Mouse (Mus musculus): ENCODE measurements at regions not wholly inside any gene's neighbourhood (a gene's known extent, or its start where the extent isn't known, plus 50 kb on each side); places are given as distances from the start of the nearest gene placed in this dataset.

DNA sequence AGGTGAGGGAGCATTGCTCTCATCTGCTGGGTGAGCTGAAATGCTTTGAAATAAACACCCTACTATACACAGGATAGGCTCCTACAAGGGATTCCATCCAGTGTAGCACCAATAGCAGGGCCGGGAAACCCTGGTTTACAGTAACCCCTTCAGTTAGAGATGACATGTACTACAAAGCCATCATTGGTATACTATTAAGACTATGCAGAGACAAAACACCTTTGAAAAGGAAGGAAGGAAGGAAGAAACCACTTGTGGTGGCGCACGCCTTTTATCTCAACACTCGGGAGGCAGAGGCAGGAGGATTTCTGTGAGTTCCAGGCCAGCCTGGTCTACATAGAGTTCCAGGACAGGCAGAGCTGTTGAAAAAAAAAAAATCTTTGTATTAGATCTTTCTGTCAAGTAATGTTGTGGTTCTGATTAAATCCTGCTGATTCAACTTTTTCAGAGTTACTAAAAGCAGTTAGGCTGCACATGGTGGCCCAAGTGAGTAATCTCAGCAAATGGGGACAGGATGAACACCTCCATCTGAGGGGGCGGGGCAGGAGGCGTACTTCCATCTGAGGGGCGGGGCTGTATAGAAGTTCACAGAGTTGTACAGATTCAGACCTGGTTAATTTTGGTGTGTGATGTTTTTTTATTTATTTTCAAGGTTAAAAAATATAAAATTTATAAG is 53.2 kb upstream of the Cpsf6 start:
- WGBS, result 92% methylated on average over 7 of the region's 7 CpGs
- H3K27me3 ChIP-seq (ENCODE audit: control insufficient read depth, insufficient read depth, low read length), result peaks cover 5% of the 10 kb centered on the region
- H3K4me1 ChIP-seq (ENCODE audit: control insufficient read depth, insufficient read depth, low read length), result no peaks in the 10 kb centered on the region; the same call in 1 of the 2 replicates
- H3K4me3 ChIP-seq (ENCODE audit: low read depth, low read length), result no peak overlapping the region
- no peaks in the 10 kb centered on the region for H3K36me3 ChIP-seq (ENCODE audit: control insufficient read depth, insufficient read depth, low read length)
- H3K4me2 ChIP-seq, result no peak overlapping the region
- DNase-seq (ENCODE audit: low spot score, missing footprints) (no peak), ATAC-seq (ENCODE audit: low FRiP score) (no peak)
- H3K9me3 ChIP-seq (ENCODE audit: control insufficient read depth, low read length), result no peaks in the 10 kb centered on the region
- no peak overlapping the region for H3K27ac ChIP-seq (ENCODE audit: low read depth, low read length)
- no peak overlapping the region for H3K9ac ChIP-seq (ENCODE audit: low read length)

DNA sequence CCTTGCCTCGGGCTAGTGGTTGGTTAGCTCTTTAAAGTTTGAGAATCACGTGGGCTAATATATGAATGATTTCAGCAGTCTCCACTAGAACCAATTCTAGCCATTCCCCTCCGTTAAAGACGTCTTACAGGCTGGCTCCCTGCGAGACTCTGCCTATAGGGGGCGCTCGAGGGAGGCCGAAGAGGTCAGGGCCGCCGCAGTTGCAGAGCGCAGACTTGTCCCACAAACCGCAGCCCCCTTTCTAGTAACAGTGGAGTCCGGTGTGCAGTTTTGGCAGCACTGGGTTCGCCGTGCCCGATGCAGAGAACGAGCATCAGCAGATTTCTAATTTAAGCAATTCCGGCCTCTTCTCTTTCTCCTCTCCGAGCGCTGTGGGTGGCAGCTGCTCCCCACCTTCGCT is 52.6 kb upstream of the Cpsf6 start:
- WGBS, result 17% methylated on average over 21 of the region's 21 CpGs
- no peak overlapping the region for H3K27ac ChIP-seq (ENCODE audit: low read depth, low read length)
- no peaks in the 10 kb centered on the region; the same call in 1 of the 2 replicates for H3K4me1 ChIP-seq (ENCODE audit: control insufficient read depth, insufficient read depth, low read length)
- no peaks in the 10 kb centered on the region for H3K36me3 ChIP-seq (ENCODE audit: control insufficient read depth, insufficient read depth, low read length)
- peaks cover 5% of the 10 kb centered on the region for H3K27me3 ChIP-seq (ENCODE audit: control insufficient read depth, insufficient read depth, low read length)
- DNase-seq (ENCODE audit: low spot score, missing footprints) (peak; percentile 97), ATAC-seq (ENCODE audit: low FRiP score) (peak; percentile 59)
- no peak overlapping the region for H3K4me3 ChIP-seq (ENCODE audit: low read depth, low read length)
- no peak overlapping the region for H3K9ac ChIP-seq (ENCODE audit: low read length)
- H3K4me2 ChIP-seq, result peak overlapping the region; percentile 8
- no peaks in the 10 kb centered on the region for H3K9me3 ChIP-seq (ENCODE audit: control insufficient read depth, low read length)

DNA sequence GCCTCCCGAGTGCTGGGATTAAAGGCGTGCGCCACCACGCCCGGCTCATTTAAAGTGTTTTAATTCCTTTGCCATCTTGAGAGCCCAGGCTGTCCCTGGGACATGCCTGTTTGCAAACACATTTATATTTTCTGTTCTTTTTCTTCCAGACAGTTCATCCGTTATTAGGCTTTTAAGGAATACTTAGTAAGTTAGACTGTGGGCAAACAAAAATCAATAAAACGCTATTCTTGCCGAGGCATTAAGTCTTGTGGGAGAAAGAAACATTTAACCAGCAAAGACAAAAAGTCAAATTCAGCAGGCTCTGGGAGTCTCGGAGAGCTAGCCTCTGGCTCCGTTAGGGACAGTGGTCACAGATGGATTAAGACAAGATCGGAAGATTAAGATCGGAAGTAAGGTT is 52.0 kb upstream of the Cpsf6 start:
- H3K4me2 ChIP-seq, result peak overlapping the region; percentile 8; the same call in 1 of the 2 replicates

DNA sequence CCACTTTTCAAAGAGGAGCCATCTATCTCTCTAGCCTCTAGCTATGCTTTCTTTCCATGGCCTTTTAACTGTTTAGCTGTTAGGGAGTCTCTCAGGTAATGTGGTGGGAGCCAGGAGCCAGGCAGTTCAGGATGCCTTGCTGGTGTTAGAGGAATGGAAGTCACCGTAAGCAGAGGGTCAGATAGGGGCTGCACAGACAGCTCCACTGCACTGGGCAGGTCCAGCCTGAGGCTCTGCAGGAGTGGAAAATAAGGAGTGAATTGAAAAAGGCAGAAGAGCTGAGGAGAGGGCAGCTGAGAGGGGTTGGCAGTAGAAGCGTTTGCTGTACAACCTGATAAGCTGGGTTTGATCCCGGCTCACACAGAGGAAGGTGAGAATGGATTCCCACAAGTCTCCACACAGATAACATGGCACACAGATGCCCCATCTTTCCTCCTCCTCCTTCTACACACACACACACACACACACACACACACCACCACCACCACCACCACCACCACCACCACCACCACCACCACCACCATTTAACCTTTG is 51.3 kb upstream of the Cpsf6 start:
- DNase-seq (ENCODE audit: low spot score, missing footprints) (no peak), ATAC-seq (ENCODE audit: low FRiP score) (no peak)
- Histone ChIP-seq H3K9ac (ENCODE audit: low read length) (no peak overlapping the region), H3K9me3 (ENCODE audit: control insufficient read depth, low read length) (no peaks in the 10 kb centered on the region), H3K4me1 (ENCODE audit: control insufficient read depth, insufficient read depth, low read length) (peaks cover 1% of the 10 kb centered on the region; the same call in 1 of the 2 replicates), H3K36me3 (ENCODE audit: control insufficient read depth, insufficient read depth, low read length) (no peaks in the 10 kb centered on the region), H3K4me2 (no peak overlapping the region), H3K27ac (ENCODE audit: low read depth, low read length) (no peak overlapping the region), H3K27me3 (ENCODE audit: control insufficient read depth, insufficient read depth, low read length) (peaks cover 5% of the 10 kb centered on the region), H3K4me3 (ENCODE audit: low read depth, low read length) (no peak overlapping the region)
- WGBS, result 84% methylated on average over 3 of the region's 3 CpGs

More for the DNA sequence above, 52.0 kb upstream of the Cpsf6 start:
- Histone ChIP-seq H3K27ac (ENCODE audit: low read depth, low read length) (no peak overlapping the region), H3K27me3 (ENCODE audit: control insufficient read depth, insufficient read depth, low read length) (peaks cover 5% of the 10 kb centered on the region), H3K4me3 (ENCODE audit: low read depth, low read length) (no peak overlapping the region), H3K9me3 (ENCODE audit: control insufficient read depth, low read length) (no peaks in the 10 kb centered on the region), H3K36me3 (ENCODE audit: control insufficient read depth, insufficient read depth, low read length) (no peaks in the 10 kb centered on the region), H3K4me1 (ENCODE audit: control insufficient read depth, insufficient read depth, low read length) (no peaks in the 10 kb centered on the region; the same call in 1 of the 2 replicates), H3K9ac (ENCODE audit: low read length) (no peak overlapping the region)
- no peak for DNase-seq (ENCODE audit: low spot score, missing footprints)
- WGBS, result 63% methylated on average over 12 of the region's 12 CpGs
- no peak for ATAC-seq (ENCODE audit: low FRiP score)

DNA sequence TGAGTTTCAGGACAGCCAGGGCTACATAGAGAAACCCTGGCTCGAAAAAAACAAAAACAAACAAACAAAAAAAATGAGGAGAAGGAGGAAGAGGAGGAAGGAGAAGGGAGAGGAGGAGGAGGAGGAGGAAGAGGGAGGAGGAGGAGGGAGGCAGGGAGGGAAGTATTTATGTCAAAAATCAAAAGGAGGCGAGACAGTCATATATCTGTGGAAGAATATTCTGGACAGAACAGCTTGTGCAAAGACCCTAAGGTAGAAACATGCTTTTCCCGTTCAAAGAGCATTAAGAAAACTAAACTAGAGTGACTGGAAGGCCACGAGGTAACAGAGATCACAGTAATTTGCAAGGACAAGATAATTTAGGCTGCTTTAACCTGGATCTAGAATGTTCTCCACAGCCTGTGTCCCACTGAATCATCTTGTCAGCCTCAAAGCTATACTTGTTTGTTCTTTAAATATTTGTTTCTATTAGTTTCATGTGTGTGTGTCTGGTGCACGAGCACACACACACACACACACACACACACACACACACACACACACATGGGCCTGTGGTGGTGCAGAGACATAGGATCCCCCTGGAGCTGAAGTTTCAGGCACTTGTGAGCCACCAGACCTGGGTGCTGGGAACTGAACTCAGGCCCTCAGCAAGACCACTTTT is 50.5 kb upstream of the Cpsf6 start:
- DNase-seq (ENCODE audit: low spot score, missing footprints) (no peak), ATAC-seq (ENCODE audit: low FRiP score) (no peak)
- H3K4me1 ChIP-seq (ENCODE audit: control insufficient read depth, insufficient read depth, low read length), result peaks cover 4% of the 10 kb centered on the region; the same call in 1 of the 2 replicates
- no peak overlapping the region for H3K27ac ChIP-seq (ENCODE audit: low read depth, low read length)
- 85% methylated on average over 5 of the region's 5 CpGs for WGBS
- H3K36me3 ChIP-seq (ENCODE audit: control insufficient read depth, insufficient read depth, low read length), result no peaks in the 10 kb centered on the region
- H3K9me3 ChIP-seq (ENCODE audit: control insufficient read depth, low read length), result no peaks in the 10 kb centered on the region
- H3K27me3 ChIP-seq (ENCODE audit: control insufficient read depth, insufficient read depth, low read length), result peaks cover 5% of the 10 kb centered on the region
- H3K9ac ChIP-seq (ENCODE audit: low read length), result no peak overlapping the region
- no peak overlapping the region for H3K4me2 ChIP-seq
- H3K4me3 ChIP-seq (ENCODE audit: low read depth, low read length), result no peak overlapping the region

DNA sequence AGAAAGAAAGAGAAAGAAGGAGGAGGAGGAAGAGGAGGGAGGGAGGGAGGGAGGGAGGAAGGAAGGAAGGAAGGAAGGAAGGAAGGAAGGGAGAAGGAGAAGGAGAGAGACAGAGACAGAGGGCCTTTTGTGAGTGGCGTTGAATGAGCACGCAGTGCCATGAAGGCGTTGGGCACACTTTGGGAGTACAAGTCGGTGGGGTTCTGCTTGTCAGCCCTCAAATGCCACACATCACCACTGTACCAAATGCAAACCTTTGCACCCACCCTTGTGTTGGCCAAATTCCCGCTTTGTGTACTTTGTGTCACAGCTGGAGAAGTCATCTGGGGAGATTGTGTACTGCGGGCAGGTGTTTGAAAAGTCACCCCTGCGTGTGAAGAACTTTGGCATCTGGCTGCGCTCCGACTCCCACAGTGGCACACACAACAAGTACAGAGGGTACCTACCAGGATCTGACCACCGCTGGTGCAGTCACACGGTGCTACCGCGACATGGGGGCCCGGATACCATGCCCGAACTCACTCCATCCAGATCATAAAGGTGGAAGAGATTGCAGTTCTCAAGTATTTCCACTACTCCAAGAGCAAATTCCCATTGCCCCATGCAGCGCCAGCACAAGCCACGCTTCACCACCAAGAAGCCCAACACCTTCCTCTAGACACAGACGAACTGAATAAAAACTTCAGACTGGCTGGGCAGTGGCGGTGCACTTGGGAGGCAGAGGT is 49.8 kb upstream of the Cpsf6 start:
- H3K4me2 ChIP-seq, result no peak overlapping the region
- ATAC-seq (ENCODE audit: low FRiP score), result no peak
- DNase-seq (ENCODE audit: low spot score, missing footprints), result no peak
- no peaks in the 10 kb centered on the region for H3K9me3 ChIP-seq (ENCODE audit: control insufficient read depth, low read length)
- no peaks in the 10 kb centered on the region for H3K36me3 ChIP-seq (ENCODE audit: control insufficient read depth, insufficient read depth, low read length)
- H3K27me3 ChIP-seq (ENCODE audit: control insufficient read depth, insufficient read depth, low read length), result peaks cover 5% of the 10 kb centered on the region
- no peak overlapping the region for H3K9ac ChIP-seq (ENCODE audit: low read length)
- H3K4me3 ChIP-seq (ENCODE audit: low read depth, low read length), result no peak overlapping the region
- H3K27ac ChIP-seq (ENCODE audit: low read depth, low read length), result no peak overlapping the region
- peaks cover 4% of the 10 kb centered on the region; the same call in 1 of the 2 replicates for H3K4me1 ChIP-seq (ENCODE audit: control insufficient read depth, insufficient read depth, low read length)
- 93% methylated on average over 19 of the region's 19 CpGs for WGBS
